In the genomic region with DNA sequence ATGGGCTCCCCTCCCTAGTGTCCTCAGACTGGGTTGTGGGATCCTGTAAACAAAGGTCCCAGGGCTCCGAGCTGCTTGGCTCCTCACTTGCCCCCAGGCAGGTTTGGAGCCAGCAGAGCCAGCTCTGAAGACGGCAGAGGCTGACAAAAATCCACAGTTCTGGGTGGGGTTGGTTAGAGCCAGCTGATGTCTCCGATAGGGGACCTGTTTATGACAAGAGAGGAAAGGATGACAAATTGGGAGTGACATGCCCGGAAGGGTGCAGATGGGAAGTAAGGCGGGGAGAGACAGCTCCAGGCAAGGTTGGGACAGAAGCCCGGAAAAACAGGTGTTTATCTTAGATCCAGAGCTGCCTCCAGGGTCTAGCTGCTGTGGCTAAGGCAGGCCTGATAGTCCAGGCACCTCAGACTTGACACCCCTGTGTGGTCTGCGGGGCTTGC, we compare ENCODE assay signal across 7 mouse cellular contexts. TPM values are rescaled to one million over a fixed set of nuclear protein-coding genes. Genes with fewer than 3 reads are reported as not detected.
A peak's percentile ranks its signal among the peaks of the same experiment; 100 is the strongest.
DNase-seq lines count a peak whose midpoint lies in the region; ATAC-seq and TF ChIP-seq lines count a peak whose summit lies in the region.

No protein-coding gene starts in this region.

- TF ChIP-seq CTCF in liver, embryonic 14.5 days (IDR thresholded peaks at IDR 0.05; ENCODE audit: low read depth): no peak

- peak; percentile 32; the same call in 1 of the 2 replicates for ATAC-seq in heart, embryonic 11.5 days (replicated peaks; ENCODE audit: insufficient number of reproducible peaks, low FRiP score, low TSS enrichment)
- peak; percentile 78 for ATAC-seq in liver, embryonic 14.5 days (ENCODE audit: insufficient read depth)
- no peak for ATAC-seq in neural tube, embryonic 15.5 days (ENCODE audit: low FRiP score)

- 46% methylated on average over 7 of the region's 7 CpGs for WGBS in heart, embryonic 11.5 days (ENCODE audit: insufficient replicate concordance)
- 14% methylated on average over 7 of the region's 7 CpGs for WGBS in liver, embryonic 14.5 days (ENCODE audit: insufficient replicate concordance)
- WGBS in neural tube, embryonic 15.5 days: 69% methylated on average over 7 of the region's 7 CpGs

- peak; percentile 85 for TF ChIP-seq EP300 in liver, embryonic 14.5 days (IDR thresholded peaks at IDR 0.05; ENCODE audit: low read depth)

- DNase-seq in spleen, adult 12 weeks (ENCODE audit: low spot score): peak; percentile 51
- DNase-seq in spleen, adult 18-20 months: no peak
- peak; percentile 75 to 87 (median 80) for DNase-seq in liver, embryonic 14.5 days (ENCODE audit: low read depth in 3 of 3, low spot score in 3 of 3)
- DNase-seq in MN1 (ENCODE audit: low spot score): no peak
- no peak for DNase-seq in layer of hippocampus, adult 18-20 months (ENCODE audit: low spot score in 2 of 2)

- H3K4me3 ChIP-seq in heart, embryonic 11.5 days (ENCODE audit: low read depth, low read length): no peak overlapping the region
- H3K4me3 ChIP-seq in liver, embryonic 14.5 days (ENCODE audit: insufficient read depth in 1 of 2, low read depth in 2 of 2, low read length in 2 of 2): peak overlapping the region in 1 of 2 experiments; percentile 14; a peak in 2 of 4 replicates
- H3K4me3 ChIP-seq in neural tube, embryonic 15.5 days (replicated peaks): no peak overlapping the region

- 0 out of 2 replicates have a peak overlapping the region, but pooled peaks have one; percentile 22 for H3K4me2 ChIP-seq in heart, embryonic 11.5 days
- peak overlapping the region; percentile 55 for H3K4me2 ChIP-seq in liver, embryonic 14.5 days (ENCODE audit: low read depth)
- H3K4me2 ChIP-seq in neural tube, embryonic 15.5 days: no peak overlapping the region

- peaks cover 29% of the 10 kb centered on the region for H3K36me3 ChIP-seq in heart, embryonic 11.5 days (ENCODE audit: control insufficient read depth, insufficient read depth, low read length)
- peaks cover 29% of the 10 kb centered on the region for H3K36me3 ChIP-seq in liver, embryonic 14.5 days (replicated peaks; ENCODE audit: control insufficient read depth, insufficient read depth, low read depth)
- H3K36me3 ChIP-seq in neural tube, embryonic 15.5 days: peaks cover 42% of the 10 kb centered on the region

- H3K27me3 ChIP-seq in heart, embryonic 11.5 days (ENCODE audit: control insufficient read depth, insufficient read depth, low read length): no peaks in the 10 kb centered on the region
- H3K27me3 ChIP-seq in liver, embryonic 14.5 days (ENCODE audit: control insufficient read depth, insufficient read depth, low read length): no peaks in the 10 kb centered on the region
- no peaks in the 10 kb centered on the region for H3K27me3 ChIP-seq in neural tube, embryonic 15.5 days (replicated peaks)

- H3K9ac ChIP-seq in heart, embryonic 11.5 days (ENCODE audit: low read depth, low read length): 0 out of 2 replicates have a peak overlapping the region, but pooled peaks have one; percentile 22
- H3K9ac ChIP-seq in liver, embryonic 14.5 days (replicated peaks): peak overlapping the region; percentile 32
- no peak overlapping the region for H3K9ac ChIP-seq in neural tube, embryonic 15.5 days (replicated peaks)

- peak overlapping the region; percentile 64 for H3K27ac ChIP-seq in heart, embryonic 11.5 days (ENCODE audit: low read depth, low read length)
- H3K27ac ChIP-seq in liver, embryonic 14.5 days: peak overlapping the region; percentile 79
- no peak overlapping the region for H3K27ac ChIP-seq in neural tube, embryonic 15.5 days (replicated peaks)

- H3K4me1 ChIP-seq in heart, embryonic 11.5 days (ENCODE audit: control insufficient read depth, insufficient read depth, low read length): peaks cover 33% of the 10 kb centered on the region
- peaks cover 73 to 80% of the 10 kb centered on the region in 2 experiments for H3K4me1 ChIP-seq in liver, embryonic 14.5 days (replicated peaks; ENCODE audit: control insufficient read depth in 2 of 2, insufficient read depth in 2 of 2, low read length in 1 of 2)
- no peaks in the 10 kb centered on the region for H3K4me1 ChIP-seq in neural tube, embryonic 15.5 days

- no peaks in the 10 kb centered on the region for H3K9me3 ChIP-seq in heart, embryonic 11.5 days (replicated peaks; ENCODE audit: control insufficient read depth, low read length)
- H3K9me3 ChIP-seq in liver, embryonic 14.5 days (ENCODE audit: control insufficient read depth, low read length): no peaks in the 10 kb centered on the region
- no peaks in the 10 kb centered on the region for H3K9me3 ChIP-seq in neural tube, embryonic 15.5 days (replicated peaks)

RNA-seq across cellular contexts. Expression of a gene that starts 5.8 kb away (rescaled TPM):
- polyA plus RNA-seq in heart, embryonic 11.5 days (2014; fragmentation: Nextera tagmentation; extraction: Ambion mirVana): 0.44 and 0.74 TPM in 2 replicates
- polyA plus RNA-seq in liver, embryonic 14.5 days (2012; rRNA removed): 2.0 and 2.1 TPM in 2 replicates
- polyA plus RNA-seq in liver, embryonic 14.5 days (2014; fragmentation: Nextera tagmentation; extraction: Ambion mirVana): 0.32 and 0.33 TPM in 2 replicates
- polyA plus RNA-seq in neural tube, embryonic 15.5 days (2015; fragmentation: Nextera tagmentation; extraction: Ambion mirVana): 0.33 and 0.36 TPM in 2 replicates
- 1 to 10 TPM; 4.8 to 5.6 TPM for total RNA-seq in layer of hippocampus, adult 18-20 months (2021)

RNA-seq across cellular contexts. Expression of a gene that starts 23.9 kb away (rescaled TPM):
- polyA plus RNA-seq in heart, embryonic 11.5 days (2014; fragmentation: Nextera tagmentation; extraction: Ambion mirVana): 70.0 and 82.8 TPM in 2 replicates
- polyA plus RNA-seq in liver, embryonic 14.5 days (2012; rRNA removed): 65.3 and 81.6 TPM in 2 replicates
- 38.0 and 49.6 TPM in 2 replicates for polyA plus RNA-seq in liver, embryonic 14.5 days (2014; fragmentation: Nextera tagmentation; extraction: Ambion mirVana)
- polyA plus RNA-seq in neural tube, embryonic 15.5 days (2015; fragmentation: Nextera tagmentation; extraction: Ambion mirVana): 80.6 and 87.7 TPM in 2 replicates
- total RNA-seq in layer of hippocampus, adult 18-20 months (2021): 10 to 100 TPM; 86.6 to 88.0 TPM

RNA-seq across cellular contexts. Expression of a gene that starts 34.4 kb away (rescaled TPM):
- 31.8 and 35.1 TPM in 2 replicates for polyA plus RNA-seq in heart, embryonic 11.5 days (2014; fragmentation: Nextera tagmentation; extraction: Ambion mirVana)
- 19.9 and 20.4 TPM in 2 replicates for polyA plus RNA-seq in liver, embryonic 14.5 days (2012; rRNA removed)
- 12.5 and 13.5 TPM in 2 replicates for polyA plus RNA-seq in liver, embryonic 14.5 days (2014; fragmentation: Nextera tagmentation; extraction: Ambion mirVana)
- 71.4 and 71.6 TPM in 2 replicates for polyA plus RNA-seq in neural tube, embryonic 15.5 days (2015; fragmentation: Nextera tagmentation; extraction: Ambion mirVana)
- 10 to 100 TPM; 63.0 to 71.3 TPM for total RNA-seq in layer of hippocampus, adult 18-20 months (2021)

RNA-seq across cellular contexts. Expression of a gene that starts 40.5 kb away (rescaled TPM):
- 9.6 and 10.1 TPM in 2 replicates for polyA plus RNA-seq in heart, embryonic 11.5 days (2014; fragmentation: Nextera tagmentation; extraction: Ambion mirVana)
- 15.9 and 17.6 TPM in 2 replicates for polyA plus RNA-seq in liver, embryonic 14.5 days (2012; rRNA removed)
- 3.0 and 3.7 TPM in 2 replicates for polyA plus RNA-seq in liver, embryonic 14.5 days (2014; fragmentation: Nextera tagmentation; extraction: Ambion mirVana)
- polyA plus RNA-seq in neural tube, embryonic 15.5 days (2015; fragmentation: Nextera tagmentation; extraction: Ambion mirVana): 21.9 and 22.2 TPM in 2 replicates
- total RNA-seq in layer of hippocampus, adult 18-20 months (2021): 10 to 100 TPM; 82.2 to 89.6 TPM

RNA-seq across cellular contexts. Expression of a gene that starts 59.0 kb away (rescaled TPM):
- polyA plus RNA-seq in heart, embryonic 11.5 days (2014; fragmentation: Nextera tagmentation; extraction: Ambion mirVana): 6.1 and 8.4 TPM in 2 replicates
- polyA plus RNA-seq in liver, embryonic 14.5 days (2012; rRNA removed): 5.0 and 5.4 TPM in 2 replicates
- polyA plus RNA-seq in liver, embryonic 14.5 days (2014; fragmentation: Nextera tagmentation; extraction: Ambion mirVana): 4.1 and 4.4 TPM in 2 replicates
- polyA plus RNA-seq in neural tube, embryonic 15.5 days (2015; fragmentation: Nextera tagmentation; extraction: Ambion mirVana): 12.5 and 12.9 TPM in 2 replicates
- total RNA-seq in layer of hippocampus, adult 18-20 months (2021): 10 to 100 TPM; 34.0 to 34.2 TPM

Comparison
In these comparisons a context has a peak if more than half of its experiments do, and no peak if none do; other contexts are left out.
1. DNase-seq: peak in spleen, adult 12 weeks (single experiment) and liver, embryonic 14.5 days (3 of 3); none in spleen, adult 18-20 months (0 of 2), MN1 (single experiment) and layer of hippocampus, adult 18-20 months (0 of 2).